Mouse (Mus musculus) neutrophil, adult 83 days (primary cell): ENCODE results near the gene Nufip1. TPM values are rescaled to one million over a fixed set of nuclear protein-coding genes. Genes with fewer than 3 reads are reported as not detected.

Source experiments
- total RNA-seq, 2 experiments: library from RNA; stranded (reverse); gene quantifications; one replicate each; pipeline ENCODE4 v1.2.4; 2023

Gene Nufip1
- 1 to 10 TPM; 5.5 to 5.6 TPM for total RNA-seq

DNA sequence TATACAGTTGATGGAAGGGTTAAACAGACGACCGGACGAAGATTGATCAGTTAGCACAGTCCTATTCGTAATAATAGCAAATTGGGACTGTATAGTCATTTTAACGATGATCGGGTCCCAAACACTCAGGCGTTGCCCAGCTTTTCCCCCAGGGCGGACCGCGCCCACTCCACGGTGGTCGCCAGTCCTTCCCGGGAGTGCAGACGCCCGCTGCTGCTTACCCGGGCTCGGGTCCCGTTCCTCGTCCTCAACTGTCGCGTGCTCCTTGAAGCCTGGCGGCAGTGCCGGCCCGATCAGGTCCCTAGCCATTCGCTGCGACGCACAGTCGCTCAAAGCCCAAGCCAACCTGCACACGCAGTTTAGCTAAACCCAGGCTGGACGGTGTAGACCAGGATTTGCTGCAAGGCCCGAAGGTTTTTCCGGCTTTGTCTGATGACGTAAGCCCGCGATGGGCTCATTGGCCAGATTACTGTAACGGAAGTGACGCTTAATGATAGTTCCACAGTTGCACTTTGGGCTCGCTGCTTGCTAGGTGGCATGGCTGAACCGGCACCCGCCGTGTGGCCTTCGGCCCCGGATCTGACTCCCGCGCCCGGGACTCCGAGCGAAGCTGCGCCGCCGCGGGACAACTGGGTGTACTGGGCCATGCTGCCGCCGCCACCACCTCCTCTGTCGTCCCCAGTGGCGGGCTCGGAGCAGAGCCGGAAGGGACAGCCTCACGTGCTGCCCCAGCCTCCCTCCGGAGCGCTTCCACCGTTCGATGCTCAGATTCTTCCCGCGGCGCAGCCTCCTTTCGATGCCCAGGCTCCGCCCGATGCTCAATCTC is at the start of gene Nufip1, which contains the start of gene Gpalpp1:
Gene Nufip1 (plus strand): TSS at position 496 of the 826 bp plus-strand sequence.
Gene Gpalpp1 (minus strand): TSS at position 365 of the 826 bp plus-strand sequence.

Other genes with a start within 250 kb of the Nufip1 start
- gene Kctd4, start 155.9 kb upstream of the Nufip1 start, total RNA-seq = not detected
- gene Gtf2f2, start 100.0 kb upstream of the Nufip1 start, total RNA-seq = 10 to 100 TPM; 13.8 to 13.9 TPM
- 10 to 100 TPM; 12.1 to 12.2 TPM for gene Gpalpp1, start 131 bp upstream of the Nufip1 start, total RNA-seq